Mouse (Mus musculus) neural tube, embryonic 13.5 days (tissue): ENCODE data around the gene Aup1. TPM values are rescaled to one million over a fixed set of nuclear protein-coding genes. Genes with fewer than 3 reads are reported as not detected.

Source experiments
- ATAC-seq: fragments of 200-750 bp; cut with Nextera tagmentation; 2 replicates; pipeline ENCODE4 v1.8.0; 2017; ENCODE audit warnings: low read depth, mild to moderate bottlenecking, moderate TSS enrichment, moderate library complexity
- H3K27ac ChIP-seq: fragments of 300-500 bp; sonication (generic); replicated peaks from 2 replicates; pipeline ENCODE4 v1.5.1; 2015; ENCODE audit warnings: moderate library complexity, mild to moderate bottlenecking, inconsistent platforms
- H3K27me3 ChIP-seq: fragments of 300-500 bp; sonication (generic); 2 replicates; pipeline ENCODE4 v1.6.1; 2015; ENCODE audit warnings: mild to moderate bottlenecking, inconsistent platforms
- H3K36me3 ChIP-seq: fragments of 300-500 bp; sonication (generic); 2 replicates; pipeline ENCODE4 v1.6.1; 2015; ENCODE audit warnings: mild to moderate bottlenecking, inconsistent platforms
- H3K4me1 ChIP-seq: fragments of 300-500 bp; sonication (generic); replicated peaks from 2 replicates; pipeline ENCODE4 v1.6.1; 2015; ENCODE audit warnings: inconsistent platforms
- H3K4me2 ChIP-seq: fragments of 300-500 bp; sonication (generic); 2 replicates; pipeline ENCODE4 v1.6.1; 2015; ENCODE audit warnings: inconsistent platforms, mild to moderate bottlenecking, moderate library complexity
- H3K4me3 ChIP-seq: fragments of 300-500 bp; sonication (generic); 2 replicates; pipeline ENCODE4 v1.5.1; 2015; ENCODE audit warnings: mild to moderate bottlenecking, inconsistent platforms
- H3K9ac ChIP-seq: fragments of 300-500 bp; sonication (generic); 2 replicates; pipeline ENCODE4 v1.6.1; 2015; ENCODE audit warnings: moderate library complexity, mild to moderate bottlenecking, inconsistent platforms
- H3K9me3 ChIP-seq: fragments of 300-500 bp; sonication (generic); 2 replicates; pipeline ENCODE4 v1.6.1; 2016; ENCODE audit warnings: inconsistent platforms
- WGBS: fragments of 180-500 bp; shearing (Covaris S2); methylation state at CpG from one replicate; pipeline ENCODE4 v1.1.7; 2015; 5-methylcytosine and 5-hydroxymethylcytosine counted together
- polyA plus RNA-seq: library from polyadenylated mRNA; unstranded; fragments of >200 nt; fragmentation: Nextera tagmentation; extraction: Ambion mirVana; gene quantifications from 2 replicates; pipeline ENCODE4 v1.2.1, GENCODE M21; 2015

Aup1 gene
- 169 and 179 TPM in 2 replicates for polyA plus RNA-seq

GRCm38 (mm10) chr6:83054074-83054851 is at the start of gene Aup1:
TSS of gene Aup1 (plus strand) at chr6:83054521.
- peak within 1 kb of the TSS; percentile 81 for H3K4me2 ChIP-seq
- H3K27me3 ChIP-seq: no peaks in the 10 kb centered on the region
- ATAC-seq: peak; percentile 98
- H3K4me1 ChIP-seq: peaks cover 31% of the 10 kb centered on the region
- peak within 1 kb of the TSS; percentile 90 for H3K27ac ChIP-seq
- under 1% methylated on average over 64 of the region's 64 CpGs for WGBS
- peaks cover 36% of the 10 kb centered on the region for H3K36me3 ChIP-seq
- H3K9me3 ChIP-seq: no peaks in the 10 kb centered on the region
- H3K4me3 ChIP-seq: peak within 1 kb of the TSS; percentile 98
- peak within 1 kb of the TSS; percentile 93 for H3K9ac ChIP-seq

DNA sequence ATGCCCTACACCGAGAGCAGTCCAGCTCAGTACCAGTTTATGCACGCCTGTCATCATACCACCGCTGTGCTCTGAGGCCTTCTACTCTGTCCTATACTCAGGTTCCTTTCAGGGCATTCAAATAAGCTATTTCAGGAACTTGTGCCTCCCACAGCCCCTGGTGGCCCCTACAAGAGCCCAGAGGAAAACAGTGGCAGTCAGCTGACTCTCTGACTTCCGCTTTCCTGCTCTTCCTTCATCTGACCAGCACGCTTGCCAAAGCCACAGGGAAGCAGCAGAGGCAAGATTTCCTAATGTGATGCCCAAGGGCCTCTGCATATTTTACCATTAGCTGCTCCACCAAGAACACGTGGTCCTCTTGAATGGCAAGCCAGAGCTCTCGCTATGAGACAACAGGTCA is 49.4 kb upstream of the Aup1 start:
- ATAC-seq: no peak
- Histone ChIP-seq H3K4me1 (no peaks in the 10 kb centered on the region), H3K27ac (no peak overlapping the region), H3K9me3 (no peaks in the 10 kb centered on the region), H3K9ac (no peak overlapping the region), H3K4me2 (no peak overlapping the region), H3K4me3 (no peak overlapping the region), H3K27me3 (no peaks in the 10 kb centered on the region), H3K36me3 (no peaks in the 10 kb centered on the region)
- WGBS: 67% methylated on average over 7 of the region's 7 CpGs

DNA sequence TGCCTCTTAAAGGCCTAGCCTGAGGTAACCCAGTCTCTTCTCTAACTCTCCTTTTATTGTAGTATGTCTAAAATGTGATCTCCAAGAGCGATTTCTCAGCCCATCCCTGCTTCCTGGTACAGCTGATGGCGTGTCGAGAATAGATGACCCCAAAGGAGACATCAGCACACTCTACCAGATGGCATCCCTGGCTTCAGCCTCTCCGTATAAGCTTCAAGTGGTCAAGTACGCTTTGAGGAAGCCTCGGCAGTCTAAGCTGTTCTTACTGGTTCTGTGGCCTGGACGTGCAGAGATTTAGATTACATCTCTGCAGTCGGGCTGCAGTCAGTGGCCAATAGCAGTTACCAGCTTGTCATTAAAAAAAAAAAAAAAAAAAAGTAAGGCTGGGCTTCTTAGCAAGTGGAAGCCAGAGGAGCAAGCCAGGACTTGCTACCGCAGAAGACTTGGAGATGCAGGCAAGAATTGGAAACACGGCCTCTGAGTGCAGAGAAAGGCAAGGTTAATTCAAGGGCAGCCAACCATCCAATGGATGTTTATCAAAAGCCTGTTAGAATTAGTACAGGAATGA is 48.8 kb upstream of the Aup1 start:
- no peak overlapping the region for H3K4me2 ChIP-seq
- no peak overlapping the region for H3K4me3 ChIP-seq
- H3K9me3 ChIP-seq: no peaks in the 10 kb centered on the region
- no peaks in the 10 kb centered on the region for H3K36me3 ChIP-seq
- H3K9ac ChIP-seq: no peak overlapping the region
- no peak overlapping the region for H3K27ac ChIP-seq
- no peaks in the 10 kb centered on the region for H3K4me1 ChIP-seq
- no peak for ATAC-seq
- no peaks in the 10 kb centered on the region for H3K27me3 ChIP-seq
- 83% methylated on average over 10 of the region's 10 CpGs for WGBS

- no peaks in the 10 kb centered on the region for H3K36me3 ChIP-seq
- no peaks in the 10 kb centered on the region for H3K4me1 ChIP-seq
- H3K4me3 ChIP-seq: no peak overlapping the region
- ATAC-seq: no peak
- no peak overlapping the region for H3K4me2 ChIP-seq
- no peaks in the 10 kb centered on the region for H3K9me3 ChIP-seq
- no peaks in the 10 kb centered on the region for H3K27me3 ChIP-seq
- 89% methylated on average over 6 of the region's 6 CpGs for WGBS
- no peak overlapping the region for H3K27ac ChIP-seq
- H3K9ac ChIP-seq: no peak overlapping the region
Observed at GRCm38 (mm10) chr6:83006114-83006513, 48.2 kb upstream of the Aup1 start.

DNA sequence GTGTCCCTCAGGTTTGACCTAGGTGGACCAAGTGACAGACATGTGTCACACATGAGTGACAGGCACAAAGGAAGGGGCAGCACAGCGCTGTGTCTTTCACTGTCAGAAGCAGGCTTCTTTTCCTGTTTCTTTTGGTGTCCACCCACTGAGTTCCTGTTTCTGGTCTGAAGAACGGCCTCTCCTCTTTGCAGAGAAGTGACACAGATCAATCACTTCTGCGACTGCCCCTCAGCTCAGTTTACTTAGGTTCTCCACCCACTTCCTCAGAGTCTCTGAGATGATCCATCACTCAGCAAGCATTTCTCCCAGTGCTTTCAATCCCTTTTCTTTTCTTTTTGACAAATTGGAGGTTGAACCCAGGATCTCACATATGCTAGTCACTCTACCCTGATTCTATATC is 45.7 kb upstream of the Aup1 start:
- Histone ChIP-seq H3K9me3 (no peaks in the 10 kb centered on the region), H3K27me3 (no peaks in the 10 kb centered on the region), H3K4me1 (no peaks in the 10 kb centered on the region), H3K4me3 (no peak overlapping the region), H3K9ac (no peak overlapping the region), H3K4me2 (no peak overlapping the region), H3K27ac (no peak overlapping the region), H3K36me3 (no peaks in the 10 kb centered on the region)
- no peak for ATAC-seq
- WGBS: 46% methylated on average over 3 of the region's 3 CpGs

- no peak overlapping the region for H3K9ac ChIP-seq
- no peaks in the 10 kb centered on the region for H3K36me3 ChIP-seq
- no peaks in the 10 kb centered on the region for H3K4me1 ChIP-seq
- no peak overlapping the region for H3K4me2 ChIP-seq
- H3K4me3 ChIP-seq: no peak overlapping the region
- H3K27ac ChIP-seq: no peak overlapping the region
- no peaks in the 10 kb centered on the region for H3K9me3 ChIP-seq
- no peak for ATAC-seq
- 73% methylated on average over 7 of the region's 7 CpGs for WGBS
- H3K27me3 ChIP-seq: no peaks in the 10 kb centered on the region
Observed at GRCm38 (mm10) chr6:83010010-83010409, 44.3 kb upstream of the Aup1 start.

- no peaks in the 10 kb centered on the region for H3K4me1 ChIP-seq
- no peak overlapping the region for H3K27ac ChIP-seq
- no peaks in the 10 kb centered on the region for H3K27me3 ChIP-seq
- H3K9me3 ChIP-seq: no peaks in the 10 kb centered on the region
- H3K4me2 ChIP-seq: no peak overlapping the region
- no peak overlapping the region for H3K4me3 ChIP-seq
- 85% methylated on average over 7 of the region's 7 CpGs for WGBS
- no peaks in the 10 kb centered on the region for H3K36me3 ChIP-seq
- no peak for ATAC-seq
- H3K9ac ChIP-seq: no peak overlapping the region
Observed at GRCm38 (mm10) chr6:83011255-83011654, 43.1 kb upstream of the Aup1 start.

DNA sequence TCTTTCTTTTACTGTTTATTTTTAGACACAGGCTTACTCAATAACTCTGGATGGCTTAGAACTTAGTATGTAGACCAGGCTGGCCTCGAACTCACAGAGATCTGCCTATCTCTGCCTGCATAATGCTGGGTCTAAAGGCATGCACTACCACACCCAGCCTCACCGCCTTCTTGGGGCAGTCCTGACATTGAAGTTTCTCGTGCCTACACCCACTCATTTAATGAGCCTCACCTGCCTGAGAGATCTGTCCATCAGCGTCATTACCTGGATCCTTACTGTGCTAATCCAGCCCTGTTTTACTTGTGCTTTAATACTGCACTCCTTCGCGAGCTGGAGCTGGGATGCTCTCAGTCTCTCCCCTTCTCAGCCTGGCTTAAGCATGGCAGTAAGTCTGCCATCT is 42.6 kb upstream of the Aup1 start:
- no peaks in the 10 kb centered on the region for H3K4me1 ChIP-seq
- no peak for ATAC-seq
- no peaks in the 10 kb centered on the region for H3K27me3 ChIP-seq
- no peaks in the 10 kb centered on the region for H3K9me3 ChIP-seq
- no peak overlapping the region for H3K27ac ChIP-seq
- WGBS: 78% methylated on average over 6 of the region's 6 CpGs
- no peaks in the 10 kb centered on the region for H3K36me3 ChIP-seq
- H3K4me3 ChIP-seq: no peak overlapping the region
- H3K9ac ChIP-seq: no peak overlapping the region
- H3K4me2 ChIP-seq: no peak overlapping the region

GRCm38 (mm10) chr6:83013444-83013843 is 40.9 kb upstream of the Aup1 start:
- H3K4me2 ChIP-seq: no peak overlapping the region
- no peaks in the 10 kb centered on the region for H3K4me1 ChIP-seq
- H3K4me3 ChIP-seq: no peak overlapping the region
- H3K9ac ChIP-seq: no peak overlapping the region
- H3K9me3 ChIP-seq: no peaks in the 10 kb centered on the region
- WGBS: 78% methylated on average over 5 of the region's 5 CpGs
- H3K27ac ChIP-seq: no peak overlapping the region
- no peaks in the 10 kb centered on the region for H3K27me3 ChIP-seq
- H3K36me3 ChIP-seq: no peaks in the 10 kb centered on the region
- ATAC-seq: no peak

- Histone ChIP-seq H3K36me3 (no peaks in the 10 kb centered on the region), H3K9ac (no peak overlapping the region), H3K4me3 (no peak overlapping the region), H3K4me1 (no peaks in the 10 kb centered on the region), H3K4me2 (no peak overlapping the region), H3K27me3 (no peaks in the 10 kb centered on the region), H3K9me3 (no peaks in the 10 kb centered on the region), H3K27ac (no peak overlapping the region)
- ATAC-seq: no peak
- WGBS: 82% methylated on average over 12 of the region's 12 CpGs
Observed at GRCm38 (mm10) chr6:83014482-83015466, 39.5 kb upstream of the Aup1 start.

GRCm38 (mm10) chr6:83015749-83016148 is 38.6 kb upstream of the Aup1 start:
- Histone ChIP-seq H3K9ac (no peak overlapping the region), H3K4me1 (no peaks in the 10 kb centered on the region), H3K27me3 (no peaks in the 10 kb centered on the region), H3K4me2 (no peak overlapping the region), H3K4me3 (no peak overlapping the region), H3K27ac (no peak overlapping the region), H3K9me3 (no peaks in the 10 kb centered on the region), H3K36me3 (no peaks in the 10 kb centered on the region)
- 90% methylated on average over 2 of the region's 2 CpGs for WGBS
- ATAC-seq: no peak

DNA sequence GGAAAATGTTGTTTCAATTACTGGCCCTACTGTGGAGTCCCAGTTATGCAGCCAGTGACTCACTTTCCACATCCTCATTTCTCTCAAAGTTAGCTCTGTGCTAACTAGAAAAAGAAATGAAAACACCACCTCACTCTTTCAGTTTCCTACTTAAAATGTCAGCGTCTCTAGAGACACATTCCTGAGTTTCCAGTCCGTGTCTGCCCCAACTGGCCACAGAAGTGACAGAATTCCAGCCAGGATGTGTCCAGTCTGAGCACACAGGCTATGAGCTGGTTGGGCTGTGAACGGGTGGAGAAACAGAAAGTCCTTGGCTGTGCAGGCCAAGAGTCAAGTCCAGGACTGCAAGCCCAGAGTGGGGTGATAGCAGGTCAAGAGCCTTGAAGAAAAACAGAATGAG is 37.1 kb upstream of the Aup1 start:
- Histone ChIP-seq H3K36me3 (no peaks in the 10 kb centered on the region), H3K9ac (no peak overlapping the region), H3K4me3 (no peak overlapping the region), H3K27ac (no peak overlapping the region), H3K9me3 (no peaks in the 10 kb centered on the region), H3K4me2 (no peak overlapping the region), H3K4me1 (no peaks in the 10 kb centered on the region), H3K27me3 (no peaks in the 10 kb centered on the region)
- ATAC-seq: no peak
- 74% methylated on average over 3 of the region's 3 CpGs for WGBS
